Mouse (Mus musculus) A20 (cell line): ENCODE results near the gene Qsox2.

Experiments used
- DNase-seq: peaks from one replicate; pipeline ENCODE4 v3.0.0-alpha.2; 2011; ENCODE audit warnings: low read depth, low spot score

The Qsox2 gene

GRCm38 (mm10) chr2:26237290-26237782 lies at the start of gene Qsox2:
Gene Qsox2 (minus strand): TSS chr2:26237525.
- DNase-seq: peak; percentile 97

GRCm38 (mm10) chr2:26286391-26286790 lies 49.1 kb upstream of the Qsox2 start:
- DNase-seq: no peak

DNA sequence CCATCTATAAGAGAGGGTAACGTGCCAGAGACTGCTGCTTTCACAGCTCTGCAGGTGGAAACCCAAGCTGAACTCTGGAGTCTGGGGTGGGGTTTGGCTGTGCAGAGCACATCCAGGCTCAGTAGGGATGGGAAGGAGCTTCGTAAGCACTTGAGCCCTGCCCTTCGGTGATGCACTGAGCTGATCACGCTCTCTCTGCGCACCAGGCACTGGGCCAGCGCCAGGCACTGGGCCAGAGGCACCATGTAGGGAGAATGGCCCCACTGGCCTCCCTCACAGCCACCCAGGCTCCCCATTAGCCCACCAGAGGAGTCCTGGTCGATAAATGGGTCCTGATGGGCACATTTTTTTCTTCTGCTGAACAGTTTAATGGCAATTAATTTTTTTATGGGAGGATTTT lies 48.5 kb upstream of the Qsox2 start:
- DNase-seq: no peak

- DNase-seq: no peak
These were observed 43.3 kb upstream of the Qsox2 start for GRCm38 (mm10) chr2:26280594-26280993.

DNA sequence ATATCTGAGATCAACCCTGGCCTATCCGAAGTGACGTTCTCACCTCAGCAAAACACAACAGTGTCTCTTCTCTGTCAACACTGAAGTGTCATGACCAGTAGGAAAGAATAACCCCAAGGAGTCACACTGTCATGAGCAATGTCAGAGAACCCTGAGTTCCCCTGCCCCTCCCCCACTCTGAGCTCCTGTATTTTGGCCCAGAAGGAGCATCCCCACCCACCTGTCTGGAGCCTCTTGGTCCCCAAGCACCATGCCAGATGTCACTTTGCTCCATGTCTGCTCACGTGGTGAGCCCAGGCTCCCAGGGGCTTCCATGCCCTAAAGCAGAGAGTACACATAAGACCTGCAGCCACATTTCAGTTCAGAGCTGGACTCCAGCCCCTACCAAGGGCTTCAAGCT lies 42.4 kb upstream of the Qsox2 start:
- no peak for DNase-seq

DNA sequence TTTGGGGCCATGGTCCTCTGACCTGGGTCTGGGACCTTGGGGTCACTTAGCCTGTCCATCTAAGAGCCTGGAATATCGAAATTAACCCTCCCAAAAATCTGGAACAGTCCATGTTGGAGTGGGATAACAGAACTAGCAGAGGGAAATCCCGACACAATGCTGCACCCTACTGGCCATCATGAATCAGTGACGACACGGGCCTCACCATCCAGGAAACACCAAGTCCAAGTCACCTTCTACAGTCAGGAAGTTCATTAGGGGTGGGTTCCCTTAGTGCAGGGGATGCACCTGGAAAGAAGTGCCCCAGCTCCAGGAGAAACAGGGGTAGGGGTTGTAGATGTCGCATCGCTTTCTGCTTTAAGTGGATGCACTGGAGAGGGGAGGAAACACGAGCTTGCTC lies 36.3 kb upstream of the Qsox2 start:
- peak; percentile 30 for DNase-seq

DNA sequence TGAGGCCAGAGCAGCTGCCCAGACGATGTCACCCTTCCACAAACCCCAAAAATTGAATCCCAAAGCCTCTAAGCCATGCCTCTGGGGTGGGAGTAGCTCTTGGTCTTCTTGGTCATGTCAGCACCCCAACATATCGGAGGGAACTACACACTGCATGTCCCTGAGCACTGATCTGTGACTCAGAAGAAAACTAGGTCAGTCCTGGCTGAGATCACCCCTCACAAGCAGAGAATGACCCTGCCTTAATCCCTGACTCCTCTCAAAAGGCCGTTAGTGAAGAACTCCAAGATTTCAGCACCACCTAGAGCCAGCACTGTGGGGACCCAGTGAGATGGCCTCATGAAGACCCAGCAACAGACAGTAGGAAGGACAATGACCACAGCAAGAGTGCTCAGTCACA lies 30.9 kb upstream of the Qsox2 start:
- no peak for DNase-seq

- peak; percentile 36 for DNase-seq
These were observed 28.9 kb upstream of the Qsox2 start for GRCm38 (mm10) chr2:26266066-26266742.

DNA sequence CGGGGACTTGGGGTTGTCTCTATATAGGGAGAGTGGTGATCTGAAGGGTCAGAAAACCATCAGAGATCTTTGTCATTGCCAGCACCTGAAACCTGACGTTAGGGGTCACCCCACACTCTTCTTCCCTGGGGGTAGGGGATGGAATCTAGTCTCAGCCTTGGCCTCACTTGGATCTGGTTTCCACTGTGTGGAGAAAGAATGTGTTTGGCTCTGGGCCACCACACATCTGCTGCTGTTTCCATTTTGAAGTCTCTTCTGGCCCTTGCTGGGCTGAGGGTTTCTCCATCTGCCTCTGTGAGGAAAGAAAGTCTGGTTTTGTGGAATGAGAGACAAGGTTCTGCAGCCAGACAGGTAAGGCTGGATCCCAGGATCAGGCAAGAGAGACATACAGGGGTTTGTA lies 27.8 kb upstream of the Qsox2 start:
- no peak for DNase-seq

- DNase-seq: no peak
These were observed 27.3 kb upstream of the Qsox2 start for GRCm38 (mm10) chr2:26264646-26265045.

GRCm38 (mm10) chr2:26257315-26258096 lies 20.2 kb upstream of the Qsox2 start:
- no peak for DNase-seq

GRCm38 (mm10) chr2:26254816-26255215 lies 17.5 kb upstream of the Qsox2 start:
- no peak for DNase-seq

DNA sequence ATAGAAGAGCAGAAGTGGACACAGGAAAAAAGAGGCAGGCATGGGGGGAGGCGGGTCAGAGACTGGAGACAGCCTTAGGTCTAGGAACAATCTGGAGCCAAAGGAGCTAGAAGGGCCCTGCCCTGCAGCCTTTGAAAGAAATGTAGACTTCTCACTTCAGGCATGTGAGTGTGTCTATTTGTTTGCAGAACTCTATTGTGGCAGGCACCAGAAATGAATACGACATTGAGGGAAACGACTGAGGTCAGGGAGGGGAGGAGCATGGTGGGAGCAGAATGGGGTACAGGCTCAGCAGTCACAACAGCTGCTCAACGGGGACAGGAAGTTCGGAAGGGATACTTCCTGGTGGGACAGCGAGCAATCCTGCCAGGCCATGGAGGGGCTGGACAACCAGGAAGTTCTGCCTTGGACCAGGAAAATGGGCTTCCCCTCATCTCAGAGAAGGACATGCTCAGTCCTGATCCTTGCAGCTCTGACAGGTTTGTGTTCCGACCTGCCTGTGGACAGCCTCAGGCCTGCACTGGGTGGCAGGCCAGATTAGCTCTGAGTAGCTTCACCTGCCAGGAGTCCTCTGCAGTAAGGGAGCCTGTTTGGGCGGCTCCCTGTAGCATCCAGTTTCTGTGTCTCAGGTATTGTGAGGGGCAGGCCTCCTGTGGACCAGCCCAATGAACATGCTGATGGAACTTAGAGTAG lies 15.3 kb upstream of the Qsox2 start:
- DNase-seq: no peak

- no peak for DNase-seq
These were observed 10.2 kb upstream of the Qsox2 start for GRCm38 (mm10) chr2:26247531-26247930.

GRCm38 (mm10) chr2:26240841-26241240 lies 3.5 kb upstream of the Qsox2 start:
- no peak for DNase-seq

DNA sequence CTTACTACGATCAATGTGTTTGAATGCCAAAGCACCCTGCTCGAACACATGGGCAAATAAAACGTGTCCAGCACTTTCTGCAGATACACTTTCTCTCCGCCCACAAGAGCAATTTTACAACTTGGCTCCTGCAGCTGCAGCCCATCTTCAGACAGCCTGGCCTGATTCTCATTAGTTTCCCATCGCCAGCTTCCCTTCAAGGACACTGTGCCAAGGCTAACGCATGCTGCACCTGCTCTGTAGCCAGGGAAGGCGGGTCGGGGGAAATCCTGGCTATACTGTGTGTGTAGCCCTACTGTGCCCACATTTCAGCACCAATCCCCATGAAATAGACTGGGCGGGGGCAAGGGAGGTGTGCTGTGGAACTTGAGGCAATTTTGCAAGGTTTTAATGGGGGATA lies 3.0 kb upstream of the Qsox2 start:
- DNase-seq: no peak

- DNase-seq: no peak
These were observed 540 bp downstream of the Qsox2 start for GRCm38 (mm10) chr2:26236681-26237289.

GRCm38 (mm10) chr2:26234771-26235170 lies 2.6 kb downstream of the Qsox2 start:
- no peak for DNase-seq

GRCm38 (mm10) chr2:26234253-26234652 lies 3.1 kb downstream of the Qsox2 start:
- DNase-seq: no peak

DNA sequence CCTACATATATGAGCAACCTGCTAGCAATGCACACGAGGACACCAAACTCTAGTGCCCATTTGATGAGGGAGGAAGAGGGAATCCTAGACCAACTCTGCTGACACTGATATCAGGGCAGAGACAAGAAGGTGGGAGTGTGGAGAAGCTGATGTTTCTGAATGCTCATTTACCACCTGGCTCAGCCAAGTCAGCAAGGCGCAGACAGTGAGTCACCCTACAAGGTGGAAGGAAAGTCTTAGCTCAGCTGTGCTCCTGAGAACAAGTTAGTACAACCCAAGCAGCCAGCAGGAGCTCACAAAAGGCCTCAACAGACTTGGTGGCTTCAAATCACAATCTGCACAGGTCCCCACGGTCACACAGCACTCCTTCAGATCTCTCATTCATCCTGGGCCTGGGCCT lies 6.0 kb downstream of the Qsox2 start:
- DNase-seq: no peak

- DNase-seq: no peak
These were observed 7.1 kb downstream of the Qsox2 start for GRCm38 (mm10) chr2:26230253-26230652.

GRCm38 (mm10) chr2:26227788-26228187 lies 9.5 kb downstream of the Qsox2 start:
- DNase-seq: peak; percentile 65
